Mouse (Mus musculus): ENCODE results near the gene Slc34a3. TPM values are rescaled to one million over a fixed set of nuclear protein-coding genes. Genes with fewer than 3 reads are reported as not detected.

The Slc34a3 gene
- total and polyA plus RNA-seq, 3 experiments: not detected

GRCm38 (mm10) chr2:25225811-25226379 lies 8.3 kb downstream of the Slc34a3 start:
- H3K27me3 ChIP-seq (replicated peaks): peaks cover 20% of the 10 kb centered on the region
- peaks cover 9% of the 10 kb centered on the region for H3K79me2 ChIP-seq (replicated peaks; ENCODE audit: control insufficient read depth, extremely low read depth, insufficient read depth, poor library complexity, severe bottlenecking)
- H3K27ac ChIP-seq (ENCODE audit: insufficient read depth, low read depth): no peak overlapping the region
- H3K4me1 ChIP-seq (ENCODE audit: control insufficient read depth in 1 of 2, insufficient read depth in 2 of 2): peaks cover 13 to 34% of the 10 kb centered on the region in 2 experiments; a peak in 3 of 4 replicates
- TF ChIP-seq IRF4 (IDR thresholded peaks at IDR 0.05; ENCODE audit: low read depth, low read length): no peak
- no peak for TF ChIP-seq USF2 (conservative IDR thresholded peaks at IDR 0.05; ENCODE audit: low read depth, low read length)
- no peak for TF ChIP-seq NRF1 (IDR thresholded peaks at IDR 0.05; ENCODE audit: low read depth, low read length)
- no peak for TF ChIP-seq RAD21 (IDR thresholded peaks at IDR 0.05; ENCODE audit: low read depth, low read length)
- no peak for TF ChIP-seq EP300 (IDR thresholded peaks at IDR 0.05; ENCODE audit: low read length)
- no peak for TF ChIP-seq HCFC1 (IDR thresholded peaks at IDR 0.05; ENCODE audit: low read depth, low read length)
- TF ChIP-seq POLR2AphosphoS2 (IDR thresholded peaks at IDR 0.05; ENCODE audit: low read depth, low read length): no peak
- TF ChIP-seq TCF12 (IDR thresholded peaks at IDR 0.05; ENCODE audit: low read depth, low read length): no peak
- TF ChIP-seq JUN (IDR thresholded peaks at IDR 0.05; ENCODE audit: insufficient read depth, low read depth, low read length): no peak
- TF ChIP-seq SMC3 (IDR thresholded peaks at IDR 0.05; ENCODE audit: low read depth, low read length): no peak
- TF ChIP-seq RCOR1 (conservative IDR thresholded peaks at IDR 0.05; ENCODE audit: low read depth, low read length): no peak
- TF ChIP-seq USF1 (IDR thresholded peaks at IDR 0.05; ENCODE audit: low read depth, low read length): no peak
- no peak for TF ChIP-seq E2F4 (IDR thresholded peaks at IDR 0.05; ENCODE audit: insufficient replicate concordance, low read depth, low read length)
- TF ChIP-seq BHLHE40 (IDR thresholded peaks at IDR 0.05; ENCODE audit: low read depth, low read length): no peak
- TF ChIP-seq MAFK (IDR thresholded peaks at IDR 0.05; ENCODE audit: insufficient replicate concordance, low read length): no peak
- no peak for TF ChIP-seq ZC3H11A (IDR thresholded peaks at IDR 0.05; ENCODE audit: low read depth, low read length)
- no peak for TF ChIP-seq ETS1 (conservative IDR thresholded peaks at IDR 0.05; ENCODE audit: low read depth, low read length)
- TF ChIP-seq SIN3A (IDR thresholded peaks at IDR 0.05; ENCODE audit: low read length): no peak
- peak overlapping the region; percentile 89; the same call in 1 of the 2 replicates for H3K9ac ChIP-seq (ENCODE audit: insufficient read depth, low read depth)
- no peaks in the 10 kb centered on the region for H3K9me3 ChIP-seq (replicated peaks; ENCODE audit: low read length)
- H3K4me2 ChIP-seq (ENCODE audit: insufficient read depth, low read depth, poor library complexity, severe bottlenecking): peak overlapping the region; percentile 76
- peak overlapping the region in 2 of 3 experiments; percentile 61 to 62 for H3K4me3 ChIP-seq (replicated peaks in 1 of 3; ENCODE audit: low read depth in 2 of 3, low read length in 2 of 3, poor library complexity in 1 of 3)
- in situ Hi-C loops (cut with MboI; ENCODE audit: low pct_ligation_motif_present, low pct_unique_long_range_greater_than_20kb, low sequenced_read_pairs) (no loop called here), dilution Hi-C loops (cut with MboI; ENCODE audit: extremely low pct_ligation_motif_present, extremely low pct_unique_long_range_greater_than_20kb, low sequenced_read_pairs) (no loop called here)
- no peak for DNase-seq (ENCODE audit: extremely low read depth)
- H3K36me3 ChIP-seq (replicated peaks in 1 of 2; ENCODE audit: control insufficient read depth in 1 of 2, insufficient read depth in 1 of 2, low read length in 1 of 2): peaks cover 22 to 26% of the 10 kb centered on the region in 2 experiments

All from CH12.LX (cell line).